Mouse (Mus musculus) kidney, adult 11 months (tissue): ENCODE data around the gene Olfr346.

Experiments
- DNase-seq: peaks from one replicate; pipeline ENCODE4 v3.0.0; 2022

Olfr346 gene

DNA sequence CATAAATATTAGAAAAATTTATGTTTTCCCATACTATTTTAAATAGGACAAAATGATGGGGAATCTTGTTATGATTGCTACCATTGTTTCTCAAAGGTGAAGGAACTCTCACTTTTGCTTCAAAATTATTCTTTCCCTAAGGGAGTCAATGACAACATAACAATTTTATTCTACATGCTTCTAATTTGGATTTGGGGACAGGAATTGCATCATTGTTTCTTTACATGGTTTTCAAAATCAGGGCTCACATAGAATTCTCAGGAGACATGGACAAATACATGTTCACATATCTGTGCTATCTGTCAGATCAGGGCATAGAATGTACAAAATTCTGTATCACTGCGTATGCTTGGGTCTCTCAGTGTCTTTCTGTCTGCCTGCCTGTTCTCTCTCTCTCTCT lies at the start of gene Olfr346:
TSS of gene Olfr346 (plus strand) at position 301 of the 400 bp plus-strand sequence.
- DNase-seq: no peak

DNA sequence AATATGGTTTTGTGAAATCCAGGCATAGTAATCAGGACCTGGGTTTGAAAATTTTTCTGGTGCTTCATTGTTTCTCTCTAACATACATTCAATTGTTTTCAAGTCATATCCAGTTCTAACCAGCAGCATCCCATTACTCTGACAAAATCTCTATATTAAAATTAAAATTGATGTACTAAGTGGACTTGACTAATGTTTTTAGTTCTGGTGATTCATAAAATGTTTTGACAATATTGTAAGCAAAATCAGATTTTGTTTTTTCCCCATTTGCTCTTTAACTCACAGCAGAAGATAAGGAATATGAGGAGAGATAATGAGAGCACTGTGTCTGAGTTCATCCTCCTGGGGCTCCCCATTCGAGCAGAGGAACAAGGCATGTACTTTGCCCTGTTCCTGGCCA lies 45.8 kb upstream of the Olfr346 start, which contains the start of gene Olfr345:
TSS of gene Olfr345 (plus strand) at position 301 of the 400 bp plus-strand sequence.
- no peak for DNase-seq

DNA sequence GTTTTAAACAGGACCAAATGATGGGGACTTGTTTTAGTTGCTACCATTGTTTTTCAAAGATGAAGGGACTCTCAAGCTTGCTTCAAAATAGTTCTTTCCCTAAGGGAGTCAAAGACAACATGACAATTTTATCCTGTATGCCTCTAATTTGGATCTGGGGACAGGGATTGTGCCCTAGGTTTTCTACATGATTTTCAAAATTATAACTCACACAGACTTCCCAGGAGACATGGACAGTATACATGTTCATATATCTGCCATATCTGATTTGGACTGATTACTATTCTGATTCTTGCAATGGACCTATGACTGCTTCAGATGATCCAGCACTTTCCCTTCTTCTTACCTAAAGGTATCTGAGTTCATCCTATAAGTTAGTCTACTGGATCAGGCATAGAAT lies 46.0 kb downstream of the Olfr346 start, which contains the start of gene Olfr347:
TSS of gene Olfr347 (plus strand) at position 301 of the 400 bp plus-strand sequence.
- DNase-seq: no peak

GRCm38 (mm10) chr2:36736226-36736625 lies 50.6 kb downstream of the Olfr346 start:
- DNase-seq: no peak
